Mouse (Mus musculus) cerebellum, postnatal 4 days (tissue): ENCODE data around the gene Prph2.
A peak's percentile ranks its signal among the peaks of the same experiment; 100 is the strongest.

Experiments used
- DNase-seq, 2 experiments: peaks; one replicate each; pipeline ENCODE4 v3.0.0; 2022; ENCODE audit warnings: low spot score in 2 of 2, mixed read lengths in 1 of 2

Gene Prph2

DNA sequence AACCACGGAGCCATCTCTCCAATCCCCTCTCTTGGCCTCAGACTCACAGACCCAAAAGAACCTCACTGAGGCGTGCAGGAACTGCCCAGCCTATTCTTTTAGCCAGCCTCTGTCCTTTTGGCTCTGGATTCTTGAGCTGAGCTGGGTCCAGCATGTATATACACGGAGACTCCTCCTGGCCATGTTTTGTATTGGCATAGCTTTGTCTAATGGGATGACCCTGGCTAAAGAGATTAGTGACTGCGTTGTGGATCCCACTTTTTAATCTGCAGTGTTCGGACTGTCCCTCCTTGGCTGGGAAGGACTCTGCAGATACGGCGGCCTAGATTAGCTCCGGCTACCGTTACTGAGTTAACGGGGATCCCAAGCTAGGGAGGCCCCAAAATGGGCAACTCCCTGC, at the start of gene Prph2:
Gene Prph2 (plus strand): TSS at position 274 of the 400 bp plus-strand sequence.
- DNase-seq = no peak

- no peak for DNase-seq
These were observed 45.6 kb upstream of the Prph2 start for GRCm38 (mm10) chr17:46864566-46865195.

- no peak for DNase-seq
These were observed 43.4 kb upstream of the Prph2 start for GRCm38 (mm10) chr17:46866836-46867235.

DNA sequence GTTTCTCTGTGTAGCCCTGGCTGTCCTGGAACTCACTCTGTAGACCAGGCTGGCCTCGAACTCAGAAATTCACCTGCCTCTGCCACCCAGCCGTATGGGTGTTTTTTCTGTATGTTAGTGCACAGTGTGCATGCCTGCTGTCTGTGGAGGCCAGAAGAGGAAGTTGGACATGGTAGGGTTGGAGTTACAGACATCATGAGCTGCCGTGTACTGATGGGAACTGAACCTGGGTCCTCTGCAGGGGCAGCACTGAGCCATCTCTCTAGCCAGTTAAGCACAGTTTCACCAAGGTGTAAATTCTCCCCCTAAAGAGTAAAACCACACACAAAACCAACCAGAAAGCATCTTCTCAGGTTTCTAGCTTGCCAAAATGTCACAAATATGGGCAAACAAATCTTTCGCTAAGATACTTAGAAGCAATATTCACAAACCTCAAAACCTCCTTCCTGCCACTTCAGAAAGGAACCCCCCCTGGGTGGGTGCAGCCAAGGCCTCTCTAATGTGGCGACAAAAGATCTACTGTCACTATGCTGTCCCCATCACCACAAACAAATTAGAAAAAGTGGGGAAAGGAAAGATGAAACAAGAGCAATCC, 40.0 kb upstream of the Prph2 start:
- DNase-seq = no peak

GRCm38 (mm10) chr17:46870913-46871312, 39.3 kb upstream of the Prph2 start:
- DNase-seq = no peak

GRCm38 (mm10) chr17:46872806-46873205, 37.5 kb upstream of the Prph2 start:
- DNase-seq = no peak

DNA sequence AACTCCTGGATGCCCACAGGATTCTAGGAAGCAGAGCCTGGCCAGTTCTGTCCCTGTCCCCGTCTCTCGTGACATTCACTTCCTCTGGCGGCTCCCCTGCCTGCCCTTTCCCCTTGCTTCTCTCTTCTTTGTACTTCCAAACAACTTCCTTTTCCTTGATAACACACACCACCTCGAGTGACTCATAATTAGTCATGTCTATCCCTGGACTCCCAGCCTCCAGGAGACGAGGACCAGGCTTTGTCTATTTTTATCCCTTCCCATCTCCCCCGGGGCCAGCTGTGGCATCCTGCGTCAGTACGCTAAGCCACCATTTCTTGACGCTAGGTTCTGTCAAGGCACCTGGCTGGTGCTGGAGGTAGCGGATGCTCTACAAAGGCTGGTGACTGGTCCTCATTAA, 36.1 kb upstream of the Prph2 start:
- DNase-seq = no peak

DNA sequence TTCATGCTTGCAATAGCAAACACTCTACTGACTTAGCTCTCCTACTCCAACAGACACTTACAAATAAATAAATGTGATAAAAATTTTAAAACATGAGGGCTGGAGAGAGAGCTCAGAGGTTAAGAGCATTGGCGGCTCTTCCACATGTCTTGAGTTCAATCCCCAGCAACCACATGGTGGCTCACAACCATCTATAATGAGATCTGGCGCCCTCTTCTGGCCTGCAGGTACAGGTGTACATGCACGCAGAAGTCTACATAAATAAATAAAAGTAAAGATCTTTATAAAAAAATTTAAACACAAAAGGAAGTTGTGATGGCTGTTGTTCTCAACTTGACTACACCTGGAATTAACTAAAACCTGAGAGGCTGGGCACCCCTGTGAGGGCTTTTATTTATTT, 34.6 kb upstream of the Prph2 start:
- DNase-seq = no peak

DNA sequence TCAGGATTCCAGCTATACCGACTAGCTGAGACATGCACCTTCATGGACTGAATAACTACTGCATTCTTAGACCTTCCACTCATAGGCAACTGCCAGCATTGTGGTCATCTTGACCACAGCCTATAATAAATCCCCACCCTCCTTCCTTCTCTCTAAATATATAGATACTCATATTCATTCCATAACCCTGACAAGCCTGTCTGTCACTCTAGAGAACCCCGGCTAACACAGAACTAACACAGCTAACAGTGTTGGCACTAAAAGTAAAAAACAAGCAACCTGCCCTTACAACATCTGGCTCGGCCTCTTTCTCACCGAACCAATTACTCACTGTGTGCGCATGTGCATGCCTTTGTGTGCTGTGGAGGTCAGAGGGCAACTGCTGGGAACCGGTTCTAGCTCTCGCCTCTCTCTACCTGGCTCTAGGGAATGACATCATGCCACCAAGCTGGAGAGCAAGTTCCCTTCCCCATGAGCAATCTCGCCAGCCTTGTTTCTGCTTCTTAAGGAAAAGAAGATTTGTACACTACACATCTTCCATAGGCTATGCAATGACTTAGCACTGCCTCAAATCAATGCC, 33.8 kb upstream of the Prph2 start:
- no peak for DNase-seq

- DNase-seq = no peak
These were observed 33.2 kb upstream of the Prph2 start for GRCm38 (mm10) chr17:46877061-46877460.

GRCm38 (mm10) chr17:46879841-46880311, 30.4 kb upstream of the Prph2 start:
- DNase-seq = no peak

DNA sequence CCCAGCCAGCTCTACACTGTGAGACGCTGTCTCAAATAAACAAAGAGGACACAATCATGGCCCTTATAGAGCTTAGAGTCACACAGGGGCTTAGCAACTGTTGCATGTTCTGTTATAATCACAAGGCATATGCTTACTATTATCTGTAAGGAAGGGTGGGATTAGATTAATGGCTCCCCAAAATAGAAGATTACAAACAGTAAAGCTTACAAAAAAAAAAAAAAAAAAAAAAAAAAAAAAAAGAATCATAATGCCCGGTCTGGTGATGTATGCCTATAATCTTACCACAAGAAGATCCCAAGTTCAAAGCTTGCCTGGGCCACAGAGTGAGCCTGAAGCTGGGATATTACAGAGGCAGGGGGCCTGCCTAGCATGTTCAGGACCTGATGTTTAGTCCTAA, 29.9 kb upstream of the Prph2 start:
- no peak for DNase-seq

DNA sequence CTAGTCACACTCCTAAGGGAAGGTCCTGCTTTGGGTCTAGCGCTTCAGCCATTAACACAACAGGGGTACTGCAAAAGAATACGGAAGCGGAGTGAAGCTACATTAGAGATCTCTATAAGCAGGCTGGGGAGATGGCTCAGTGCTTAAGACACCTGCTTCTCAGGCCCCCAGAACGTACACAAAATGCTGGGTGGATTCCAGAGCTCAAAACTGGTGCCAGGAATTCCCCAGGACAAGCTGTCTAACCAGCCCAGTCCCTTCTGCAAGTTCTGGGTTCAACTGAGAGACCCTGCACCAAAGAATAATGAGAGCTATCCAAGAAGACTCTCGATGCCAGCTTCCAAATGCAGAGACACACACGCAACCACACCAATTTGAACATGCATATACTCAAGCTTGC, 28.5 kb upstream of the Prph2 start:
- no peak for DNase-seq

DNA sequence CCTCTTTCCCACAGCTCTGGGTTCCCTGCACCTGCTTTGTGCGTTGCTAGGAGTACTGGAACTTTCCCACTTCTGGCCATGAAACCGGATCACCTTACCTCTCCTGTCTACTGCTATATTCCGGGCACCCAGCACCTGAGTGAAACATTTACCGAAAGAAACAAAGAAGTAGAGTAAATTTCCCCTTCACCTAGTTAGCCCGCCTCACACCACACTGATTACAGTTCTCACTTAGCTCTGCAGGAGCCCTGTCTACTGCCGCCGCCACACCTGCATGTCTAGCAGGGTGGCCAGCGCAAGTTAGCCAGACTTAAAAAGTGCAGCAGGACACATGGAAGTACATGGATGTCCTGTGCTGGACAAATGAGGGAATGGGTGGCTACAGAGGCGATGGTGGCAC, 27.2 kb upstream of the Prph2 start:
- no peak for DNase-seq

- DNase-seq = no peak
These were observed 25.5 kb upstream of the Prph2 start for GRCm38 (mm10) chr17:46884766-46885165.

GRCm38 (mm10) chr17:46885218-46885909, 24.9 kb upstream of the Prph2 start:
- no peak for DNase-seq

DNA sequence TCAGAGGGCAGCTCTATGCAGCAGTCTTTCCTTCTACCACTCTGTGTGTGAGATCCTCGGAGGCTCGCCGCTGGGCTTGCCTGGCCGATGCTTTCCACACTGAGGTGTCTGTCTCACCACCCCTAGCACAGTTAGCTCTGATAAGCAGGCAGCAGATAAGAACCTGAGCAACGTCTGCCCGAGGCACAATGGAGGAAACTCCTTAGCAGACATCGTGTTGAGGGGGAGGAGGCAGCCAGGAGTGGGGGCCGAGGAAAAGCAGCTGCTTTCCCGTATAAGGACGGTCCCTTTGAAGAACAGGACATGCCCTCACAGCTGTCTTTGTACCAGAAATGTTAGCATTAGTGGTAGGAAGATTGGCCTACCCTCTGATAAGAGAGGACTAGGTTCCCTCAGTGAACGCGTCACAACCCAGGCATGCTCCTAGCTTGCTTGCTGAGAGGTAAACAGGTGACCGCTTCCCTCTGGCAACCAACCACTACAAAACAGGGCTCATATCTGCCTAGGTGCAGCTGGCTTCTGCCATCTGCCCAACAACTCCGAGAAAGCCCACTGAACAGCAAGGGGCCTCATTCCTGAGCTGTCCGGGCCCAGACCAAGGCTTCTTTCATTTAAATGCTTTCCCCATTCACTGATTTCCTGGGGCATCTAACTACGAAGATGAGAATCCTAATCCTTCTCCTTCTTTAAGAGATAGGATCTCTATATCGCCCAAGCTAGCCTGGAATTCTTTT, 24.2 kb upstream of the Prph2 start:
- DNase-seq = no peak

DNA sequence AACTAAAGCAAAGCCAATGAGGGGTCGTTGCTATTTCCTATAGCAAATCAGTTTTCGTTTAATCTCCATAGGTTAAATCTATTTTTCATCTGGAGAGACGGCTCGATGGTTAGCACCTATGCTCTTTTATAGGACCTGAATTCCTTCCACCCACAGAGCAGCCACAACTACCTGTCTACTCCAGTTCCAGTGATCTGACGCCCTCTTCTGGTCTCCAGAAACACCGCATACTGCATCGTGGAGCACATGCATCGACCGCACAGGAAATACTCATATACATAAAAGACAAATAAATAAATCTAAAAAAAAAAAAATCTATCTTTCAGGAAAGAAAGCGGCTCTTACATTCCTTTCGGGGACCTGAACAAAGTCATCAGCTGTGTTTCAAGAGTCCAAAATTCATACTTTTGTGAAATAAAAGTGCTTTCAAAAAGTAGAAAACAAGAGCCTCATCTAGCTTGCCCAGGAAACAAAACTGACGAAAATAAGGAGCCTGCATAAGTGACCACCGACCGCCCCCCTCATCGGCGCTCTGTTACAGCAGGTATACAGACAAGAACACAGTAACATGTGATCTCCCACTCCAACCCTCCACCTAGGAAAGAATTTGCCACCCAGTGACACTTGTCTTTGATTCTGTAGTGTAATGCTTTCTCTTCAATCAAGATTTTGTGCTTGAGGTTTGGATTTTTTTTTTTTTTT, 21.6 kb upstream of the Prph2 start:
- DNase-seq = peak in 1 of 2 experiments; percentile 40

- DNase-seq = peak; percentile 52 to 87
These were observed 20.7 kb upstream of the Prph2 start for GRCm38 (mm10) chr17:46889450-46890084.

GRCm38 (mm10) chr17:46890116-46890815, 20.0 kb upstream of the Prph2 start, which contains the start of gene Tbcc:
Gene Tbcc (plus strand): TSS chr17:46890684.
- DNase-seq = peak; percentile 92 to 97
